Mouse (Mus musculus) hindbrain, embryonic 10.5 days (tissue): ENCODE measurements at regions not wholly inside any gene's neighbourhood (a gene's known extent, or its start where the extent isn't known, plus 50 kb on each side); places are given as distances from the start of the nearest gene placed in this dataset.
"Not testable (repeated sequence)": the region's sequence is repeated elsewhere in the genome, so short reads cannot be mapped to it uniquely, and the experiment has no call there.

Experiments
- DNase-seq: peaks from one replicate; pipeline ENCODE4 v3.0.0-alpha.2; 2017; ENCODE audit warnings: low spot score
- H3K27ac ChIP-seq: fragments of 300-500 bp; sonication (generic); 2 replicates; pipeline ENCODE4 v1.5.1; 2016; ENCODE audit warnings: mild to moderate bottlenecking, moderate library complexity
- H3K27me3 ChIP-seq: fragments of 300-500 bp; sonication (generic); 2 replicates; pipeline ENCODE4 v1.6.1; 2016; ENCODE audit warnings: mild to moderate bottlenecking; ENCODE audit not compliant: poor library complexity, insufficient read depth, severe bottlenecking
- H3K36me3 ChIP-seq: fragments of 300-500 bp; sonication (generic); 2 replicates; pipeline ENCODE4 v1.6.1; 2016; ENCODE audit warnings: mild to moderate bottlenecking, moderate library complexity
- H3K4me1 ChIP-seq: fragments of 300-500 bp; sonication (generic); replicated peaks from 2 replicates; pipeline ENCODE4 v1.6.1; 2016; ENCODE audit warnings: mild to moderate bottlenecking
- H3K4me3 ChIP-seq: fragments of 300-500 bp; sonication (generic); 2 replicates; pipeline ENCODE4 v1.5.1; 2016; ENCODE audit warnings: mild to moderate bottlenecking, moderate library complexity
- H3K9me3 ChIP-seq: fragments of 300-500 bp; sonication (generic); 2 replicates; pipeline ENCODE4 v1.6.1; 2016; ENCODE audit warnings: mild to moderate bottlenecking, moderate library complexity
- WGBS: fragments of 180-500 bp; shearing (Covaris S2); methylation state at CpG from one replicate; pipeline ENCODE4 v1.1.7; 2016; 5-methylcytosine and 5-hydroxymethylcytosine counted together

- not testable (repeated sequence) for DNase-seq, H3K36me3 ChIP-seq, H3K27ac ChIP-seq, H3K27me3 ChIP-seq, H3K4me3 ChIP-seq, H3K4me1 ChIP-seq
- WGBS = 90% methylated on average over 5 of the region's 5 CpGs
- H3K9me3 ChIP-seq = peaks cover 67% of the 10 kb centered on the region
These were observed 109.1 kb upstream of the Obox2 start for GRCm38 (mm10) chr7:15279397-15279796.

- H3K36me3 ChIP-seq, H3K4me1 ChIP-seq, H3K27ac ChIP-seq, DNase-seq, H3K4me3 ChIP-seq, H3K27me3 ChIP-seq: not testable (repeated sequence)
- H3K9me3 ChIP-seq = peaks cover 68% of the 10 kb centered on the region
- WGBS = 82% methylated on average over 10 of the region's 10 CpGs
These were observed 108.4 kb upstream of the Obox2 start for GRCm38 (mm10) chr7:15280121-15280520.

- H3K36me3 ChIP-seq, H3K4me1 ChIP-seq, DNase-seq, H3K27ac ChIP-seq, H3K4me3 ChIP-seq, H3K27me3 ChIP-seq: not testable (repeated sequence)
- 92% methylated on average over 2 of the region's 2 CpGs for WGBS
- H3K9me3 ChIP-seq = peaks cover 55% of the 10 kb centered on the region
These were observed 100.7 kb upstream of the Obox2 start for GRCm38 (mm10) chr7:15287798-15288197.

- not testable (repeated sequence) for H3K27me3 ChIP-seq, H3K36me3 ChIP-seq, H3K27ac ChIP-seq, H3K4me3 ChIP-seq, H3K4me1 ChIP-seq, DNase-seq
- WGBS = 78% methylated on average over 11 of the region's 11 CpGs
- H3K9me3 ChIP-seq = peaks cover 25% of the 10 kb centered on the region
These were observed 59.0 kb upstream of the Obox2 start for GRCm38 (mm10) chr7:15329511-15329910.
